Mouse (Mus musculus) limb, embryonic 14.5 days (tissue): Measurements from ENCODE around the gene Chd8. TPM values are rescaled to one million over a fixed set of nuclear protein-coding genes. Genes with fewer than 3 reads are reported as not detected.

Experiments used
- ATAC-seq: fragments of 200-750 bp; cut with Nextera tagmentation; 2 replicates; pipeline ENCODE4 v1.8.0; 2017; ENCODE audit warnings: low read depth, moderate number of reproducible peaks, moderate TSS enrichment; ENCODE audit not compliant: low FRiP score
- DNase-seq: peaks from one replicate; pipeline ENCODE4 v3.0.0-alpha.2; 2015; ENCODE audit warnings: low spot score
- H3K27ac ChIP-seq: fragments of 300-500 bp; sonication (generic); replicated peaks from 2 replicates; pipeline ENCODE4 v1.5.1; 2014; ENCODE audit warnings: low read depth, mild to moderate bottlenecking, low read length, moderate library complexity, mixed read lengths
- H3K27me3 ChIP-seq: fragments of 300-500 bp; sonication (generic); 2 replicates; pipeline ENCODE4 v1.6.1; 2014; ENCODE audit warnings: low read length, mixed read lengths; ENCODE audit not compliant: control insufficient read depth, insufficient read depth
- H3K36me3 ChIP-seq: fragments of 300-500 bp; sonication (generic); 2 replicates; pipeline ENCODE4 v1.6.1; 2014; ENCODE audit warnings: mild to moderate bottlenecking, low read length, moderate library complexity, mixed read lengths; ENCODE audit not compliant: control insufficient read depth, insufficient read depth
- H3K4me1 ChIP-seq: fragments of 300-500 bp; sonication (generic); 2 replicates; pipeline ENCODE4 v1.6.1; 2014; ENCODE audit warnings: antibody characterized with exemption, low read length, mixed read lengths; ENCODE audit not compliant: control insufficient read depth, insufficient read depth
- H3K4me2 ChIP-seq: fragments of 300-500 bp; sonication (generic); replicated peaks from 2 replicates; pipeline ENCODE4 v1.6.1; 2014; ENCODE audit warnings: low read depth, mild to moderate bottlenecking, low read length, moderate library complexity; ENCODE audit not compliant: severe bottlenecking
- H3K4me3 ChIP-seq: fragments of 300-500 bp; sonication (generic); replicated peaks from 2 replicates; pipeline ENCODE4 v1.5.1; 2014; ENCODE audit warnings: low read length
- H3K9ac ChIP-seq: fragments of 300-500 bp; sonication (generic); 2 replicates; pipeline ENCODE4 v1.6.1; 2014; ENCODE audit warnings: mild to moderate bottlenecking, low read depth, low read length, moderate library complexity; ENCODE audit not compliant: severe bottlenecking
- H3K9me3 ChIP-seq: fragments of 300-500 bp; sonication (generic); 2 replicates; pipeline ENCODE4 v1.6.1; 2016; ENCODE audit warnings: low read length; ENCODE audit not compliant: control insufficient read depth
- POLR2A ChIP-seq: fragments of 200-500 bp; IDR thresholded peaks from 2 replicates; pipeline ENCODE4 v1.8.0; 2012; ENCODE audit warnings: inconsistent platforms, mild to moderate bottlenecking, moderate library complexity, borderline replicate concordance; ENCODE audit not compliant: insufficient read depth, insufficient read length; ENCODE audit errors: extremely low read depth
- WGBS: fragments of 180-500 bp; shearing (Covaris S2); extraction: QIAGEN DNeasy Blood & Tissue Kit; methylation state at CpG from one replicate; pipeline ENCODE4 v1.1.7; 2014; 5-methylcytosine and 5-hydroxymethylcytosine counted together
- polyA plus RNA-seq, 2 experiments: library from polyadenylated mRNA; depleted of rRNA in 1 of 2; stranded (reverse) in 1 of 2; unstranded in 1 of 2; fragments of >200 nt; fragmentation: Nextera tagmentation in 1 of 2; extraction: Ambion mirVana in 1 of 2; gene quantifications; 2 replicates each; pipeline versions ENCODE4 v1.2.1 to v1.2.3; 2012 to 2014

Gene Chd8
- polyA plus RNA-seq, 2 experiments: 52.4 to 52.6 TPM

DNA sequence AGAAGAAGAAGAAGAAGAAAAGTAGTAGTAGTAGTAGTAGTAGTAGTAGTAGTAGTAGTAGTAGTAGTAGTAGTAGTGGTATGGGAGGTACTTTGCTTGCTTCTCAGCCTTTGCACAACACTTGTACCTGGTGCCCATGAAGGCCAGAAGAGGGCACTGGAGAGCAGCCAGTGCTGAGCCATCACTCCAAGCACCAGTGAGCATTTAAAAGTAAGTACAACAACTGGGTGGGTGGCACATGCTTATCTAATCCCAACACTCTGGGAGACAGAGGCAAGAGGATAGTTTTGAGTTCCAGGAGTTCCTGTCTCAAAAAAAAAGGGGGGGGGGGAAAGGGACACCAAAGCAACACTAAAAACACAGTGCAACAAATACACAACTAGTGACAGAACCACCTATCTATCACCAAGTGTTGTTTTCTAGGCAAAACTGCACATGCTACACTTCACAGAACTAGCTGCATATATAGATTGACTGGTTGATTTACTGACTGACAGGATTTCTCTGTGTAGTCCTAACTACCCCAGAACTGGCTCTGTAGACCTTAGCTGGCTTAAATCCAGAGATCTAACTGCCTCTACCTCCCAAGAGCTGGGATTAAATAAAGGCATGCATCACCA is 66.7 kb downstream of the Chd8 start:
- no peak for TF ChIP-seq POLR2A
- no peak for ATAC-seq

GRCm38 (mm10) chr14:52189519-52189918 is 68.1 kb downstream of the Chd8 start:
- no peak for TF ChIP-seq POLR2A
- H3K36me3 ChIP-seq: peaks cover 12% of the 10 kb centered on the region
- no peak for DNase-seq
- no peaks in the 10 kb centered on the region for H3K9me3 ChIP-seq
- H3K27me3 ChIP-seq: no peaks in the 10 kb centered on the region
- WGBS: 85% methylated on average over 2 of the region's 2 CpGs
- no peak overlapping the region for H3K4me3 ChIP-seq
- H3K4me1 ChIP-seq: no peaks in the 10 kb centered on the region
- no peak overlapping the region for H3K27ac ChIP-seq
- no peak overlapping the region for H3K9ac ChIP-seq
- no peak for ATAC-seq
- no peak overlapping the region for H3K4me2 ChIP-seq

More for the DNA sequence above, 66.7 kb downstream of the Chd8 start:
- H3K4me1 ChIP-seq: peaks cover 8% of the 10 kb centered on the region; the same call in 1 of the 2 replicates
- no peak for DNase-seq
- H3K27ac ChIP-seq: no peak overlapping the region
- no peak overlapping the region for H3K4me3 ChIP-seq
- no peaks in the 10 kb centered on the region for H3K9me3 ChIP-seq
- no peak overlapping the region for H3K4me2 ChIP-seq
- H3K27me3 ChIP-seq: no peaks in the 10 kb centered on the region
- H3K36me3 ChIP-seq: peaks cover 12% of the 10 kb centered on the region
- no peak overlapping the region for H3K9ac ChIP-seq

- H3K9me3 ChIP-seq: no peaks in the 10 kb centered on the region
- no peak overlapping the region for H3K9ac ChIP-seq
- H3K4me1 ChIP-seq: no peaks in the 10 kb centered on the region
- no peak overlapping the region for H3K4me2 ChIP-seq
- no peaks in the 10 kb centered on the region for H3K27me3 ChIP-seq
- H3K4me3 ChIP-seq: no peak overlapping the region
- H3K27ac ChIP-seq: no peak overlapping the region
- 76% methylated on average over 1 of the region's 1 CpGs for WGBS
- TF ChIP-seq POLR2A: no peak
- peaks cover 12% of the 10 kb centered on the region for H3K36me3 ChIP-seq
- no peak for ATAC-seq
- DNase-seq: no peak
Observed at GRCm38 (mm10) chr14:52188788-52189187, 68.8 kb downstream of the Chd8 start.

- H3K9ac ChIP-seq: no peak overlapping the region
- no peak overlapping the region for H3K4me2 ChIP-seq
- H3K4me3 ChIP-seq: no peak overlapping the region
- H3K27me3 ChIP-seq: no peaks in the 10 kb centered on the region
- peaks cover 76% of the 10 kb centered on the region for H3K36me3 ChIP-seq
- DNase-seq (no peak), ATAC-seq (no peak)
- 92% methylated on average over 2 of the region's 2 CpGs for WGBS
- no peaks in the 10 kb centered on the region for H3K9me3 ChIP-seq
- H3K27ac ChIP-seq: no peak overlapping the region
- H3K4me1 ChIP-seq: no peaks in the 10 kb centered on the region
- TF ChIP-seq POLR2A: no peak
Observed at GRCm38 (mm10) chr14:52166571-52166970, 91.0 kb downstream of the Chd8 start.

GRCm38 (mm10) chr14:52160911-52161310 is 96.7 kb downstream of the Chd8 start:
- H3K4me1 ChIP-seq: no peaks in the 10 kb centered on the region
- no peak for ATAC-seq
- H3K4me2 ChIP-seq: no peak overlapping the region
- no peaks in the 10 kb centered on the region for H3K9me3 ChIP-seq
- H3K9ac ChIP-seq: no peak overlapping the region
- no peak overlapping the region for H3K27ac ChIP-seq
- WGBS: 79% methylated on average over 6 of the region's 6 CpGs
- no peak for TF ChIP-seq POLR2A
- no peak overlapping the region for H3K4me3 ChIP-seq
- DNase-seq: no peak
- peaks cover 73% of the 10 kb centered on the region for H3K36me3 ChIP-seq
- H3K27me3 ChIP-seq: no peaks in the 10 kb centered on the region
